Mouse (Mus musculus): ENCODE data around the gene Myh14. TPM values are rescaled to one million over a fixed set of nuclear protein-coding genes. Genes with fewer than 3 reads are reported as not detected.

The Myh14 gene
- polyA plus RNA-seq, 1 experiment from 2014 or later = 1.5 TPM

- 49% methylated on average over 8 of the region's 8 CpGs for WGBS (ENCODE audit: insufficient replicate concordance)
- Histone ChIP-seq H3K9ac (replicated peaks) (no peak overlapping the region), H3K27me3 (ENCODE audit: insufficient read depth, low read length) (no peaks in the 10 kb centered on the region), H3K4me1 (ENCODE audit: insufficient read depth) (no peaks in the 10 kb centered on the region), H3K4me2 (ENCODE audit: low read depth, low read length) (no peak overlapping the region), H3K36me3 (replicated peaks; ENCODE audit: insufficient read depth, low read length) (no peaks in the 10 kb centered on the region), H3K27ac (ENCODE audit: low read depth) (no peak overlapping the region), H3K9me3 (ENCODE audit: low read length) (no peaks in the 10 kb centered on the region), H3K4me3 (ENCODE audit: low read depth, low read length) (no peak overlapping the region)
- DNase-seq (peak; percentile 41), ATAC-seq (no peak)
- TF ChIP-seq EP300 (IDR thresholded peaks at IDR 0.05; ENCODE audit: low read depth) = no peak
- peak; percentile 49 for TF ChIP-seq CTCF (IDR thresholded peaks at IDR 0.05; ENCODE audit: low read depth)
Measured at GRCm38 (mm10) chr7:44653773-44654172, 16.9 kb downstream of the Myh14 start.

- H3K9ac ChIP-seq (replicated peaks) = no peak overlapping the region
- H3K4me2 ChIP-seq (ENCODE audit: low read depth, low read length) = no peak overlapping the region
- TF ChIP-seq EP300 (IDR thresholded peaks at IDR 0.05; ENCODE audit: low read depth) = no peak
- TF ChIP-seq CTCF (IDR thresholded peaks at IDR 0.05; ENCODE audit: low read depth) = no peak
- H3K27me3 ChIP-seq (ENCODE audit: insufficient read depth, low read length) = no peaks in the 10 kb centered on the region
- H3K36me3 ChIP-seq (replicated peaks; ENCODE audit: insufficient read depth, low read length) = no peaks in the 10 kb centered on the region
- ATAC-seq (no peak), DNase-seq (no peak)
- H3K27ac ChIP-seq (ENCODE audit: low read depth) = no peak overlapping the region
- WGBS (ENCODE audit: insufficient replicate concordance) = 57% methylated on average over 7 of the region's 7 CpGs
- no peak overlapping the region for H3K4me3 ChIP-seq (ENCODE audit: low read depth, low read length)
- no peaks in the 10 kb centered on the region for H3K9me3 ChIP-seq (ENCODE audit: low read length)
- H3K4me1 ChIP-seq (ENCODE audit: insufficient read depth) = no peaks in the 10 kb centered on the region
Measured at GRCm38 (mm10) chr7:44651416-44651815, 19.2 kb downstream of the Myh14 start.

GRCm38 (mm10) chr7:44649990-44650389 is 20.7 kb downstream of the Myh14 start:
- Histone ChIP-seq H3K27me3 (ENCODE audit: insufficient read depth, low read length) (0 out of 2 replicates have a peak, but pooled peaks cover 7% of the 10 kb centered on the region), H3K36me3 (replicated peaks; ENCODE audit: insufficient read depth, low read length) (no peaks in the 10 kb centered on the region), H3K4me1 (ENCODE audit: insufficient read depth) (no peaks in the 10 kb centered on the region), H3K4me2 (ENCODE audit: low read depth, low read length) (no peak overlapping the region), H3K9ac (replicated peaks) (no peak overlapping the region), H3K9me3 (ENCODE audit: low read length) (no peaks in the 10 kb centered on the region), H3K4me3 (ENCODE audit: low read depth, low read length) (no peak overlapping the region), H3K27ac (ENCODE audit: low read depth) (no peak overlapping the region)
- 13% methylated on average over 4 of the region's 4 CpGs for WGBS (ENCODE audit: insufficient replicate concordance)
- TF ChIP-seq CTCF (IDR thresholded peaks at IDR 0.05; ENCODE audit: low read depth) = peak; percentile 78
- no peak for TF ChIP-seq EP300 (IDR thresholded peaks at IDR 0.05; ENCODE audit: low read depth)
- DNase-seq = peak; percentile 55
- ATAC-seq = no peak

GRCm38 (mm10) chr7:44649094-44649610 is 21.5 kb downstream of the Myh14 start:
- 62% methylated on average over 8 of the region's 8 CpGs for WGBS (ENCODE audit: insufficient replicate concordance)

GRCm38 (mm10) chr7:44647729-44648128 is 22.9 kb downstream of the Myh14 start:
- Histone ChIP-seq H3K4me2 (ENCODE audit: low read depth, low read length) (no peak overlapping the region), H3K9me3 (ENCODE audit: low read length) (no peaks in the 10 kb centered on the region), H3K36me3 (replicated peaks; ENCODE audit: insufficient read depth, low read length) (no peaks in the 10 kb centered on the region), H3K27ac (ENCODE audit: low read depth) (no peak overlapping the region), H3K4me1 (ENCODE audit: insufficient read depth) (no peaks in the 10 kb centered on the region), H3K9ac (replicated peaks) (no peak overlapping the region), H3K27me3 (ENCODE audit: insufficient read depth, low read length) (0 out of 2 replicates have a peak, but pooled peaks cover 7% of the 10 kb centered on the region), H3K4me3 (ENCODE audit: low read depth, low read length) (no peak overlapping the region)
- DNase-seq (no peak), ATAC-seq (no peak)
- 69% methylated on average over 10 of the region's 10 CpGs for WGBS (ENCODE audit: insufficient replicate concordance)
- no peak for TF ChIP-seq EP300 (IDR thresholded peaks at IDR 0.05; ENCODE audit: low read depth)
- no peak for TF ChIP-seq CTCF (IDR thresholded peaks at IDR 0.05; ENCODE audit: low read depth)

More at GRCm38 (mm10) chr7:44649094-44649610, 21.5 kb downstream of the Myh14 start:
- no peak for DNase-seq
- Histone ChIP-seq H3K9ac (replicated peaks) (no peak overlapping the region), H3K4me3 (ENCODE audit: low read depth, low read length) (no peak overlapping the region), H3K9me3 (ENCODE audit: low read length) (no peaks in the 10 kb centered on the region), H3K27ac (ENCODE audit: low read depth) (no peak overlapping the region), H3K36me3 (replicated peaks; ENCODE audit: insufficient read depth, low read length) (no peaks in the 10 kb centered on the region), H3K27me3 (ENCODE audit: insufficient read depth, low read length) (0 out of 2 replicates have a peak, but pooled peaks cover 7% of the 10 kb centered on the region), H3K4me1 (ENCODE audit: insufficient read depth) (no peaks in the 10 kb centered on the region), H3K4me2 (ENCODE audit: low read depth, low read length) (no peak overlapping the region)
- ATAC-seq = no peak
- no peak for TF ChIP-seq EP300 (IDR thresholded peaks at IDR 0.05; ENCODE audit: low read depth)
- TF ChIP-seq CTCF (IDR thresholded peaks at IDR 0.05; ENCODE audit: low read depth) = no peak

GRCm38 (mm10) chr7:44647042-44647724 is 23.5 kb downstream of the Myh14 start:
- H3K4me3 ChIP-seq (ENCODE audit: low read depth, low read length) = no peak overlapping the region
- ATAC-seq (no peak), DNase-seq (peak; percentile 64)
- no peak overlapping the region for H3K9ac ChIP-seq (replicated peaks)
- no peak overlapping the region for H3K27ac ChIP-seq (ENCODE audit: low read depth)
- H3K27me3 ChIP-seq (ENCODE audit: insufficient read depth, low read length) = 0 out of 2 replicates have a peak, but pooled peaks cover 7% of the 10 kb centered on the region
- H3K4me2 ChIP-seq (ENCODE audit: low read depth, low read length) = no peak overlapping the region
- H3K9me3 ChIP-seq (ENCODE audit: low read length) = no peaks in the 10 kb centered on the region
- peak; percentile 67 for TF ChIP-seq CTCF (IDR thresholded peaks at IDR 0.05; ENCODE audit: low read depth)
- TF ChIP-seq EP300 (IDR thresholded peaks at IDR 0.05; ENCODE audit: low read depth) = no peak
- no peaks in the 10 kb centered on the region for H3K4me1 ChIP-seq (ENCODE audit: insufficient read depth)
- H3K36me3 ChIP-seq (replicated peaks; ENCODE audit: insufficient read depth, low read length) = no peaks in the 10 kb centered on the region
- WGBS (ENCODE audit: insufficient replicate concordance) = 50% methylated on average over 7 of the region's 7 CpGs
